Mouse (Mus musculus) urinary bladder, postnatal 4 days (tissue): Measurements from ENCODE around the gene Nlrp9c.
"Not testable (repeated sequence)": the region's sequence is repeated elsewhere in the genome, so short reads cannot be mapped to it uniquely, and the experiment has no call there.

ENCODE experiments used
- DNase-seq, 2 experiments: peaks; one replicate each; pipeline ENCODE4 v3.0.0; 2021 to 2022; ENCODE audit warnings: low spot score in 2 of 2

Nlrp9c gene

DNA sequence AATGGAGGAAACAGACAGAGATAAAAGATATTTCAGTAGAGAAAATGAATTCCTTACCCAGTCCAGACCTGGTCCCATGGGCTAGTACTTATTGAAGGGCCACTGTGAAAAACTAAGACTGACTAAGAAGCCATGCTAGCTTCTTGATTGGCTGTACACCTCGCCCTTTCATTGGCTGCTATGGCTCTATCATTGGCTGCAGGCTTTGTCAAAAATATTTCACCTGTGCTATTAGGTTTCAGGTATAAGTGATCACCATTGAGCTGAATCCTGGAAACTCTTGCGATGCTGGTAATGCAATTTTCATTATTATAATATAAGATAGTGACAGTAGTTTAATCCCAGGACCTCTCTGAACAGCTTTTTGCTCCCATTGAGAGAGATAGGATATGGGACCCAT is at the start of gene Nlrp9c:
Gene Nlrp9c (minus strand): TSS at position 101 of the 400 bp plus-strand sequence.
- DNase-seq = not testable (repeated sequence)

DNA sequence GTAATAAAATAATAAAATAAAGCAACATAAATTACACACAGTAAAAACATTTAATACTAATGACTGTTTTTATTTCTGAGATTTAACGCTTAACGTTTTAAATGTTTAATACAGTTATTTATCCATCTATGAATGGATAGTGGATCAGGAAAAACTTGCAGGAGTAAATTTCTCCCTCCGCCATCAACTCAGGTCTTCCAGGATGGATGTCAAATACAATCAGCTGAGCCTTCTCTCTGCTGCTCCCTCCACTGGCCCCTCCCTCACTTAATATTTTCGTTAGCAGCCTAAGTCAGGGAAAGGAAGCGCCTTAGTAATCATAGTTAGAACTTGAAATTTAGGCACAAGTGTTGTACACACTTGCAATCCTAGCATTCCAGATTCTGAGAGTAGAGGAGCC is 31.3 kb upstream of the Nlrp9c start, which contains the start of gene Nlrp4a:
Gene Nlrp4a (plus strand): TSS at position 301 of the 400 bp plus-strand sequence.
- no peak for DNase-seq

DNA sequence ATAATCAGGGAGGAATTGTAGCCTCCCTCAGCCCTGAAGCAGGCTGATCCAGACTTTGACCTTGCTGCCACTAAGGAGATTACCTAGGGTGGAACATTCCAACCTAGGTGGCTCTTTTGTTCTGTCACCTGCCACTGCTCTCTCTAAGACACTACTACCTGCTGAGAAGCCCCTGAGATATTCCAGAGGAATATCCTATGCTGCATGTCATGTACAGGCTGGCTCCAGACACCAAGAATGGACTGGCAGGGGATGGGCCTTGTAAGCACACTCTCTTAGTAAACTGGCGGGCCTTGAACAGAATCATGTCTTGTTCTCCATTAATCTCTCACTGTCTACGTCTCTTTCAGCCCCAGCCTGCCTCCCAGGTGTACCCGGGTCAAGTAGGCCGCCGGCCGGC is 11.7 kb downstream of the Nlrp9c start:
- not testable (repeated sequence) for DNase-seq

DNA sequence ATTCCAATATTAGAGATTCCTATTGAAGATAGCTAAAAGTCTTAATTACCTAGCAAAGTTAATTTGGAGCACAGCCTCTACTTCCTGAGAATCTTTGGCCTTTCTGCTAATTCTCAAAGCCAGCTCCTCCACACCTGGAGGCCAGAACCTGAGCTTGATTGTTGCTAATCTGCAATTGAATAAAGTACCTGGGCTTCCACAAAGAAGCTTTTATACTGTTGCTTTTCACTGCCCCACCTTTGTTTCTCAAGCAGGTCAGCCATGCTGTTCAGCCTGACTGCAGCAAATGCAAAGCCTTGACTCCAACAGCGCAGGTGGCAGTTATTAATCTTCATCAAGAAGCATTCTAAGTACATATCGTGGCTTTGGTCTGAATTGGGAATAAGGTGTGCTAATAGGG is 12.4 kb downstream of the Nlrp9c start:
- not testable (repeated sequence) for DNase-seq

DNA sequence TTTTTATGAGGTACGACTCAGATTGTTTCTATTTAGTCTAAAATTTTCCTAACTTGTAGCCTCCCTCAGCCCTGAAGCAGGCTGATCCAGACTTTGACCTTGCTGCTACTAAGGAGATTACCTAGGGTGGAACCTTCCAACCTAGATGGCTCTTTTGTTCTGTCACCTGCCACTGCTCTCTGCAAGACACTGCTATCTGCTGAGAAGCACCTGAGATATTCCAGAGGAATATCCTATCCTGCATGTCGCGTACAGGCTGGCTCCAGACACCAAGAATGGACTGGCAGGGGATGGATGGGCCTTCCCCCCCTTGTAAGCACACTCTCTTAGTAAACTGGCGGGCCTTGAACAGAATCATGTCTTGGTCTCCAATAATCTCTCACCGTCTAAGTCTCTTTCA is 16.8 kb downstream of the Nlrp9c start:
- not testable (repeated sequence) for DNase-seq

DNA sequence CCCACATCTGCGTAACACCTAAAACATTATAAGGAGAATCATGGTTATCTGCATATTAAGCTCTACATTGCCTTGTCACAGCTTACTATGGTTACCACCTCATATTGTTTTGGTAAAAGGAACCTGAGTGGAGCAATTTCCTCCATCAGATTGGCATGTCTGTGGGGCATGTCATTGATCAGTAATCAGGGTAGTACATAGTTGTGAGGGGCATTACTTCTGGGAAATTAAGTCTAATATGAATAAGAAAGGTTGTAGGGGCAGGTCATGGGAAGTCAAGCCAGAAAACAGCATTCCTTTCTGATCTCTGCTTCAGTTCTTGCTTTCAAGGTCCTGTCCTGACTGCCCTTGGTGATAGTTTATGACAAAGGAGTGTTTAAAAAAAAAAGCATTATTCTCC is 22.7 kb downstream of the Nlrp9c start:
- no peak for DNase-seq

DNA sequence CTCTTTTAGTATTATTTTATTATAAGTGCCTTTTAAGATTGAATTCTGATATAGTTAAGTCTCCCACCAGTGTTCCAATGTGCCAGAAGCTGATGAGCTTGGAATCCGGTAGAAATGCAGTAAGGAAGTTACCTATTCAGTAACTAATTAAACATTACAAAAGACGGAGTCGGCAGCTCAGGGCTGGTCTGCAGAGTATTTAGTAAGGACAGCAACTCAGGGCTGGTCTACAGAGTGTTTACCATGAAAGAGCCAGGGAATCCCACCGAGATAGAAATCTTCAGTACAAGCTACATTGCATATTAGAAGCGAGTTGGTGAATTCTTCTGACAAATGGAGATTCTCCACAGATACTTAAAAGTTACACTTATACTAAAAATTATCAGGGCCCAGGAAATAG is 30.3 kb downstream of the Nlrp9c start:
- not testable (repeated sequence) for DNase-seq

DNA sequence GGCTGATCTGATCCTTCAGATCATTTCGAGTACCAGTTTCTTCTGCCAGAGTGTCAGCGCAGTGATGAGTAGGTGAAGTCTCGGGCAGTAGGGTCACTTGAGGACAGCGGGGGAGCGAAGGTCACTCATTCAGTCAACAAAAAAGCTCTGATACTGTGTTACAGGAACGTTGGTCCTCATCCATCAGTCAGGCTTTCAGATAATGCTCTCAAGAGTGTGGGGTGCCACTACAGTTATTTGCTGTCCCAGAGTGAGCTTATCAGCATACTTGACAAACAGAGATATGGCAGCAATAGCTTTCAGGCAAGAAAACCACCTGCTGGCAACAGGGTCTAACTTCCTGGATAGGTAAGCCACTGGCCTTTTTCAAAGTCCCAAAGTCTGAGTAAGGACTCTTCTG is 46.8 kb downstream of the Nlrp9c start:
- DNase-seq = not testable (repeated sequence)

DNA sequence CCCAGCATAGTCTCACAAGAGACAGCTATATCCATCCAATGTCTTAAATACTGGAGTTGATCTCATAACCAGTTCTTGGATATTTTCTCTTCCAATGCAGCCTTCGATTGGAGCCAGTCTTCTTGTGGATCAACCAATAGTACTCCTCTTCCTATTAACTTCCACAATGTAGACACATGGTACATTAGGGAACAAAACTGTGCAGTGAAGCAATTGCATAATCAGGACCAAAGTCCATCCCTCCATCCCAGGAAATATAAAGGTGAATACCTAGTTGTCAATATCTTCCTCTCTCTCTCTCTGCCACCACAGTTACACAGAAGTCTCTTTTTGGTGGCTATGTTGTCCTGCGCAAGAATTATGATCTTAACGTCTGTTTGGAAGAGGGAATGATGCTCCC is 51.2 kb downstream of the Nlrp9c start:
- not testable (repeated sequence) for DNase-seq

DNA sequence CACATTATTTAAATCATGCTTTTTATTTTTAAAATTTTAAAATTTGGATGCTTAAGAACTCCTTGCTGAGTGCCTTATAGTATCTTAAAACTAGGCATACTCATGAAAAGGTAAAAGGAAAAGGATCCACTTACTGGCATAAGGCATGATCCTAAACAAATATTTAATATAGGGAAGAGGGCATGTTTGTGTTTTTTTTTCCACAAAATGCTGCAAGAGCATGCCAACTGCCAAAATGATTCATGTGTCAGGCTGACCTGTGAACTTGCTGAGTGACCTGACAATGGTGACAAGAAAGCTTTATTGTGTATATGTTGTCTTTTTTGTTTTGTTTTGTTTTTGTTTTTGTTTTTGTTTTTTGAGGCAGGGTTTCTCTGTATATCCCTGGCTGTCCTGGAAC is 53.3 kb downstream of the Nlrp9c start:
- DNase-seq = not testable (repeated sequence)

DNA sequence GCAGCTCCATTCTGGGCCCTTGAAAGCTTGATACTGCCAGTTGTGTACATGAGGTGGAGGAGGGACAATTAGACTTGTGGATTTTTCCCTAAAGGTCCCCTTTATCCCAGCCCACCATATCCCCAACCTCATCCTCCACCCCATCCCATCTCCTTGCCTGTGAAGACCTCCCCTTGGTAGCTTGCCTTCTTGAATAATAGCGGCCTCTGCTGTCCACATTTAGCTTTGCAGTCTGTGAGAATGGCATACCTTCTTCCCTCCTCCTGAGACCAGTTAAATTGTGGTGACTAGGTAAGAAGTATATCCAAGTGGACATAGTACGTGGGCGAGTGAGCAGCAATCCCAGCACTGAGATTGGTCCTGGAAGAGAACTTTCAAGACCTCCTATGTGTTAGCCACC is 83.1 kb downstream of the Nlrp9c start:
- not testable (repeated sequence) for DNase-seq

DNA sequence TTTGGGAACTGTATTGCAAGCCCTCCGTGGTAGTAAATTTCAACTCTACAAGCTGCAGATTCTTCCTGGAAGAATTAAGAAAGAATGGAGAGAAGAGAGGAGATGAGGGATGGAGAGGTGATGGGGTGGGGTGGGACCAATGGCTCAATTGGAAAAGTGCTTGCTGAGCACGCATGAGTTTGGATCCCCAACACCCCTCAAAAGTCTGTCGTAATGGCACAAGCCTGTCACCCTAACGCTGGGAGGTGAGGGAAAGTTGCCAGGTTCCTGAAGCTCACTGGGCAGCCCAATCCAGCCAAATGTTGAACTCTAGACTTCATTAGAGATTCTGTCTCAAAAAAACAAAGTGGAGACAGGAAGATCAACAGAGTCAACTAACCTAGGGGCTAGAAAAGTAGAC is 87.7 kb downstream of the Nlrp9c start:
- DNase-seq = not testable (repeated sequence)

DNA sequence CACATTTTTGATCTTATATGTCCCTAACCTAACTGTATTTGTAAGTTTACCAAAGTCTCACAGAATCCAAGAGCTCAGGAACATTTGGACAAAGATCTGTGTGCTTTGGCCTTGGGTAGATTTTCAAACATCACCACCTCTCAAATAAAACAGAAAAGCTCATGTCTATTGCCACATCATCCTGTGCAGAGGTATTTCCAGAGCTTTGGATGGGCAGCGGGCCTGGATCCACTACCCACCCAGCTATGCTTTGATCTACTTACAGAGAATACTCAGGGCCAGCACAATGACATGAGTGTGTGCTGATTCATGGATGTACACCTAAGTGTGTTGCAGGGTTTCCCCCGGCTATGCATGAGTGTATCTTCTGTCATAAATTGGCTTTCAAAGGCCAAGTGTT is 88.3 kb downstream of the Nlrp9c start:
- DNase-seq = not testable (repeated sequence)

DNA sequence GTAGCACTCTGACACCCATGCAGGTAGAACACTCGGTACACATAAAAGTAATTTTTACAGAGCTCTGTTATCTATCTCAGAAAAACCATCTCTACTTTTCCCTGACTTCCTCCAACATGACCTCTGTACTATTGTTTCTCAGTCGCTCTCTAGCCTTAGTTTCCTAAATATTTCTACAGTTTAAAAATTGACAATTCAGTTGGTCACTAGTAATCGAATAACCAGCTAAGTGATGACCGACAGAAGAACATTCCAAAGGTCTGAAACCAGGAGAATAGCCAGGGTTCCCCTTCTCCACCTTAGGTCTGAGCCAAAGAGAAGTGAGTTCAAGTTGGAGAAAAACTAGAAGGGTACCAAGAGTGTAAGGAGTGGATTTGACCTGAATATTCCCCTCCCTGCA is 91.7 kb downstream of the Nlrp9c start:
- not testable (repeated sequence) for DNase-seq

DNA sequence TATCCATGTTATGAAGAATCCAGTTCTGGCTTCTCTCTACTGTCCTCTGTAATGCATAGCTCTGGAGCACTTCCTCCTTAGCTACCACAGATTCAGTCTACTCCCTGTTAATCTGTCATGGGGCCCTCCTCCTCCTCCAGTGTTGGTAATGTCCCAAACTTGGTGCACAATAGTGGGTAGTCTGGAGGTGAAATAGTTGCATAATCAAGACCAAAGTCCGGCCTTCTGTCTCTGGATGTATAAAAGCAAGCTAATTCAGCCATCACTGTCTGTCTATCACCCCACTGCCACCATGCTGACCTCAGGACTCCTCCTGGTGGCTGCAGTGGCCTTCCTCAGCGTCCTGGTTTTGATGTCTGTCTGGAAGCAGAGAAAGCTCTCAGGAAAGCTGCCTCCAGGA is 96.6 kb downstream of the Nlrp9c start, which contains the start of gene Cyp2a4:
Gene Cyp2a4 (plus strand): TSS at position 244 of the 400 bp plus-strand sequence.
- not testable (repeated sequence) for DNase-seq

DNA sequence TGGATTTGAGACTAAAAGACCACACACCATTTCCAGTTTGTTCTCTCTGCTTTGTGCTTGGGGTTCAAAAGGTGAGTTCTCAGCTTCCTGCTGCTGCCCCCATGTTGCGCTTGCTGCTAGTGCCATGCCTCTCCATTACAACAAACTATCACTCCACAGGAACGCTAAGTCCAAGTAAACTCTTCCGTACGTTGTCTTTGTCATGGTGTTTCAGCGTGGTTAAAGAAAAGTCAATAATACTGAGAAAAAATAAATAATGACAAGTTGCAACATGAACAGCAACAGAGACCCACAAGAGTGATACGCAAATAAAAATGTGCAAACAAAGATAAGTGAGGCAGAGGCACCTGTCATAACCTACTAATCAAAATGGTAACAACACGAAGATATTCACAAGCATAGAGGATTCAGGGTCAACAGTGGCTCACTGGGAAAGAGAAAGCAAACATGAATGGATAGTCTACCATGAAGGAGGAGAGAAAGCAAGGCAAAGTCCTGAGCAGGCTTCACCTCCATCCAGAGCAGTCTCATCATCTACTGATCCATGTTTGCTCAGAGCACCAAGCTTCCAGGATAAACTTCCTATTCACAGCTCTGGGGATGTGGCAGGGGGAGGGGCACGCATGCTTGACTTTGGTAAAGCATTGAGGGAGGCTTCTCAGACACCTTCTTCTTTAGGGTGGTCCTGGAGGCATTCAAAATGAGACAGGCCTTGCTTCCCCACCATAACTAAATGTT is 99.9 kb downstream of the Nlrp9c start:
- DNase-seq = not testable (repeated sequence)
